Mouse (Mus musculus): ENCODE results near the gene Mark1.
A peak's percentile ranks its signal among the peaks of the same experiment; 100 is the strongest.

Gene Mark1

GRCm38 (mm10) chr1:184851741-184852618 lies 147.4 kb downstream of the Mark1 start:
- peak; percentile 68 to 85 for DNase-seq (ENCODE audit: low spot score in 2 of 2)

- DNase-seq (ENCODE audit: low spot score in 2 of 2), result no peak
Observed at GRCm38 (mm10) chr1:184851166-184851565, 148.2 kb downstream of the Mark1 start.

- DNase-seq (ENCODE audit: low spot score in 2 of 2), result no peak
Observed at GRCm38 (mm10) chr1:184846973-184847372, 152.4 kb downstream of the Mark1 start.
